Comparison of ENCODE assay signal across 20 mouse cellular contexts in the genomic region with DNA sequence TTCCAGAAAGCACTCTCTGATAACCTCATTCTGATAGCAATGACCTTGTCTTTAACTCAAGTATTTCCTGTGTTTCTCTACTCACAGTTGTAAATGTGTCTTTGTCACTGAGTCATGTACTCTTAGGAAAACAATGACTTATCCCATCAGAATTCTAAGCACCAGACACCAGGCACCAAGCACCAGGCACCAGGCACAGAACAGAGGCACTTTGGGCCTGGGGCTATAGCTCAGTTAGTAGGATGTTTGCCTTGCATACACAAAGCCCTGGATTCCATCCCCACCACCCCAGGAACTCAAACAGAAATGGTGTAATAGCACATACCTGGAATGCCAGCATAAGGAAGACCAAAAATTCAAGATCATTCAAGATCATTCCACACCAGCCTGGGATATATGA.
DNase-seq lines count a peak whose midpoint lies in the region; ATAC-seq and TF ChIP-seq lines count a peak whose summit lies in the region.
"Had no signal": no experiment of that assay in that cellular context is flagged by ENCODE, and none has a peak within 500 bp of the region (broad histone marks: within the 10 kb centered on the region; RNA-seq: fewer than 3 reads in every experiment).

No protein-coding gene starts in this region.

- H3K4me2 ChIP-seq in heart, embryonic 14.5 days (ENCODE audit: low read length) = no peak overlapping the region
- H3K4me2 ChIP-seq in lung, postnatal 0 days (replicated peaks; ENCODE audit: low read depth, low read length) = no peak overlapping the region
- no peak overlapping the region for H3K4me2 ChIP-seq in hindbrain, embryonic 13.5 days
- H3K4me2 ChIP-seq: neural tube, embryonic 12.5 days; stomach, embryonic 15.5 days had no signal

- intact Hi-C loops in heart, postnatal 36 days (cut with DNase I) = no loop called here

- H3K36me3 ChIP-seq in heart, embryonic 14.5 days (ENCODE audit: control insufficient read depth, insufficient read depth, low read length) = no peaks in the 10 kb centered on the region
- H3K36me3 ChIP-seq in lung, postnatal 0 days (ENCODE audit: insufficient read depth, low read length) = no peaks in the 10 kb centered on the region
- H3K36me3 ChIP-seq in hindbrain, embryonic 13.5 days = no peaks in the 10 kb centered on the region
- H3K36me3 ChIP-seq: forebrain, embryonic 10.5 days; limb, embryonic 10.5 days; neural tube, embryonic 12.5 days; stomach, embryonic 15.5 days had no signal

- no peak overlapping the region for H3K9ac ChIP-seq in heart, embryonic 14.5 days (ENCODE audit: low read length)
- no peak overlapping the region for H3K9ac ChIP-seq in lung, postnatal 0 days (replicated peaks; ENCODE audit: low read depth)
- no peak overlapping the region for H3K9ac ChIP-seq in hindbrain, embryonic 13.5 days
- H3K9ac ChIP-seq: liver, embryonic 14.5 days; neural tube, embryonic 12.5 days; stomach, embryonic 15.5 days had no signal

- no peaks in the 10 kb centered on the region for H3K9me3 ChIP-seq in heart, embryonic 14.5 days (ENCODE audit: control insufficient read depth, low read length)
- H3K9me3 ChIP-seq in lung, postnatal 0 days (ENCODE audit: low read length) = no peaks in the 10 kb centered on the region
- H3K9me3 ChIP-seq in hindbrain, embryonic 13.5 days = 0 out of 2 replicates have a peak, but pooled peaks cover 5% of the 10 kb centered on the region
- H3K9me3 ChIP-seq: limb, embryonic 10.5 days; neural tube, embryonic 12.5 days; stomach, embryonic 15.5 days had no signal

- H3K4me3 ChIP-seq in heart, embryonic 14.5 days (ENCODE audit: control insufficient read depth in 1 of 2, insufficient read depth in 1 of 2, low read depth in 1 of 2, low read length in 2 of 2) = no peak overlapping the region
- H3K4me3 ChIP-seq in lung, postnatal 0 days (ENCODE audit: low read depth, low read length) = no peak overlapping the region
- no peak overlapping the region for H3K4me3 ChIP-seq in hindbrain, embryonic 13.5 days
- H3K4me3 ChIP-seq: forebrain, embryonic 10.5 days; limb, embryonic 10.5 days; neural tube, embryonic 12.5 days; stomach, embryonic 15.5 days had no signal

- H3K27ac ChIP-seq in heart, embryonic 14.5 days (replicated peaks in 1 of 2; ENCODE audit: control insufficient read depth in 1 of 2, insufficient read depth in 1 of 2, low read depth in 2 of 2, low read length in 2 of 2) = peak overlapping the region in 1 of 2 experiments; percentile 50; a peak in 2 of 4 replicates
- no peak overlapping the region for H3K27ac ChIP-seq in lung, postnatal 0 days (ENCODE audit: low read length)
- H3K27ac ChIP-seq in hindbrain, embryonic 13.5 days = no peak overlapping the region
- H3K27ac ChIP-seq: forebrain, embryonic 10.5 days; limb, embryonic 10.5 days; liver, embryonic 14.5 days; neural tube, embryonic 12.5 days; stomach, embryonic 15.5 days had no signal

- H3K4me1 ChIP-seq in heart, embryonic 14.5 days (ENCODE audit: control insufficient read depth in 2 of 2, insufficient read depth in 2 of 2, low read length in 2 of 2) = peaks cover 8 to 16% of the 10 kb centered on the region in 2 experiments; a peak in 3 of 4 replicates
- H3K4me1 ChIP-seq in lung, postnatal 0 days (ENCODE audit: insufficient read depth, low read depth, low read length) = no peaks in the 10 kb centered on the region
- peaks cover 12% of the 10 kb centered on the region for H3K4me1 ChIP-seq in hindbrain, embryonic 13.5 days (replicated peaks)
- H3K4me1 ChIP-seq: stomach, embryonic 15.5 days had no signal

- DNase-seq in heart, postnatal 36 days = no peak
- no peak for DNase-seq in lung, postnatal 0 days (ENCODE audit: low spot score)
- DNase-seq in lung, postnatal 10 days = no peak
- peak; percentile 82 for DNase-seq in R1 (ENCODE audit: low read depth, low spot score)
- no peak for DNase-seq in lung, postnatal 25 days (ENCODE audit: low spot score)
- DNase-seq: cerebellum, adult 9-11 months; gastrocnemius, postnatal 10 days; kidney, adult 18-20 months; layer of hippocampus, postnatal 36 days; lung, postnatal 14 days; spleen, adult 18-20 months; thymus, adult 2 months had no signal

- no peaks in the 10 kb centered on the region for H3K27me3 ChIP-seq in heart, embryonic 14.5 days (ENCODE audit: control insufficient read depth, insufficient read depth, low read length)
- no peaks in the 10 kb centered on the region for H3K27me3 ChIP-seq in lung, postnatal 0 days (replicated peaks; ENCODE audit: insufficient read depth, low read length)
- no peaks in the 10 kb centered on the region for H3K27me3 ChIP-seq in hindbrain, embryonic 13.5 days
- H3K27me3 ChIP-seq: neural tube, embryonic 12.5 days; Patski; stomach, embryonic 15.5 days had no signal

- peak; percentile 22; the same call in 1 of the 2 replicates for TF ChIP-seq EP300 in lung, postnatal 0 days (IDR thresholded peaks at IDR 0.05)

- ATAC-seq in heart, embryonic 14.5 days (ENCODE audit: insufficient number of reproducible peaks, insufficient read depth, low FRiP score, low read depth) = 0 out of 2 replicates have a peak, but pooled peaks have one; percentile 32
- peak; percentile 21 for ATAC-seq in lung, postnatal 0 days
- ATAC-seq in hindbrain, embryonic 13.5 days (ENCODE audit: low FRiP score) = no peak

- TF ChIP-seq CTCF in lung, postnatal 0 days (IDR thresholded peaks at IDR 0.05) = no peak
